Mouse (Mus musculus) liver, embryonic 16.5 days (tissue): ENCODE measurements around the gene Nfic. TPM values are rescaled to one million over a fixed set of nuclear protein-coding genes. Genes with fewer than 3 reads are reported as not detected.

Source experiments
- ATAC-seq: fragments of 200-750 bp; cut with Nextera tagmentation; 2 replicates; pipeline ENCODE4 v1.8.0; 2017; ENCODE audit warnings: low read depth, mild to moderate bottlenecking, moderate number of reproducible peaks, moderate library complexity
- H3K27ac ChIP-seq: fragments of 300-500 bp; sonication (generic); 2 replicates; pipeline ENCODE4 v1.5.1; 2014; ENCODE audit warnings: mild to moderate bottlenecking, low read length
- H3K27me3 ChIP-seq: fragments of 300-500 bp; sonication (generic); 2 replicates; pipeline ENCODE4 v1.6.1; 2014; ENCODE audit warnings: low read depth, low read length, mixed read lengths; ENCODE audit not compliant: control insufficient read depth, insufficient read depth
- H3K36me3 ChIP-seq: fragments of 300-500 bp; sonication (generic); 2 replicates; pipeline ENCODE4 v1.6.1; 2014; ENCODE audit warnings: mild to moderate bottlenecking; ENCODE audit not compliant: control insufficient read depth, insufficient read depth
- H3K4me1 ChIP-seq: fragments of 300-500 bp; sonication (generic); 2 replicates; pipeline ENCODE4 v1.6.1; 2014; ENCODE audit warnings: low read depth, low read length, mixed read lengths; ENCODE audit not compliant: control insufficient read depth
- H3K4me2 ChIP-seq: fragments of 300-500 bp; sonication (generic); 2 replicates; pipeline ENCODE4 v1.6.1; 2014; ENCODE audit warnings: low read depth, low read length, mixed read lengths
- H3K4me3 ChIP-seq: fragments of 300-500 bp; sonication (generic); 2 replicates; pipeline ENCODE4 v1.5.1; 2014; ENCODE audit warnings: low read depth, mild to moderate bottlenecking, low read length
- H3K9ac ChIP-seq: fragments of 300-500 bp; sonication (generic); 2 replicates; pipeline ENCODE4 v1.6.1; 2014; ENCODE audit warnings: low read depth, low read length
- H3K9me3 ChIP-seq: fragments of 300-500 bp; sonication (generic); replicated peaks from 2 replicates; pipeline ENCODE4 v1.6.1; 2016; ENCODE audit warnings: low read length; ENCODE audit not compliant: control insufficient read depth
- WGBS: fragments of 180-500 bp; shearing (Covaris S2); extraction: QIAGEN DNeasy Blood & Tissue Kit; methylation state at CpG from one replicate; pipeline ENCODE4 v1.1.7; 2014; ENCODE audit not compliant: insufficient replicate concordance; 5-methylcytosine and 5-hydroxymethylcytosine counted together
- polyA plus RNA-seq: library from polyadenylated mRNA; unstranded; fragments of >200 nt; fragmentation: Nextera tagmentation; extraction: Ambion mirVana; gene quantifications from 2 replicates; pipeline ENCODE4 v1.2.1, GENCODE M21; 2015

Nfic gene
- polyA plus RNA-seq, 1 experiment from 2014 or later = 12.0 TPM

GRCm38 (mm10) chr10:81407539-81408423 lies 47.7 kb downstream of the Nfic start:
- Histone ChIP-seq H3K4me1 (peaks cover 45% of the 10 kb centered on the region), H3K4me3 (peak overlapping the region; percentile 40), H3K27ac (peak overlapping the region; percentile 63), H3K36me3 (no peaks in the 10 kb centered on the region), H3K27me3 (peaks cover 39% of the 10 kb centered on the region), H3K9ac (no peak overlapping the region; the same call in 1 of the 2 replicates), H3K4me2 (peak overlapping the region; percentile 28), H3K9me3 (no peaks in the 10 kb centered on the region)
- 20% methylated on average over 31 of the region's 31 CpGs for WGBS
- peak; percentile 39 for ATAC-seq

- Histone ChIP-seq H3K9ac (no peak overlapping the region; the same call in 1 of the 2 replicates), H3K4me1 (peaks cover 45% of the 10 kb centered on the region), H3K36me3 (no peaks in the 10 kb centered on the region), H3K9me3 (no peaks in the 10 kb centered on the region), H3K27ac (no peak overlapping the region), H3K4me2 (peak overlapping the region; percentile 28; the same call in 1 of the 2 replicates), H3K27me3 (peaks cover 39% of the 10 kb centered on the region), H3K4me3 (peak overlapping the region; percentile 40)
- no peak for ATAC-seq
- 21% methylated on average over 24 of the region's 24 CpGs for WGBS
These were observed 48.7 kb downstream of the Nfic start for GRCm38 (mm10) chr10:81406504-81407440.

DNA sequence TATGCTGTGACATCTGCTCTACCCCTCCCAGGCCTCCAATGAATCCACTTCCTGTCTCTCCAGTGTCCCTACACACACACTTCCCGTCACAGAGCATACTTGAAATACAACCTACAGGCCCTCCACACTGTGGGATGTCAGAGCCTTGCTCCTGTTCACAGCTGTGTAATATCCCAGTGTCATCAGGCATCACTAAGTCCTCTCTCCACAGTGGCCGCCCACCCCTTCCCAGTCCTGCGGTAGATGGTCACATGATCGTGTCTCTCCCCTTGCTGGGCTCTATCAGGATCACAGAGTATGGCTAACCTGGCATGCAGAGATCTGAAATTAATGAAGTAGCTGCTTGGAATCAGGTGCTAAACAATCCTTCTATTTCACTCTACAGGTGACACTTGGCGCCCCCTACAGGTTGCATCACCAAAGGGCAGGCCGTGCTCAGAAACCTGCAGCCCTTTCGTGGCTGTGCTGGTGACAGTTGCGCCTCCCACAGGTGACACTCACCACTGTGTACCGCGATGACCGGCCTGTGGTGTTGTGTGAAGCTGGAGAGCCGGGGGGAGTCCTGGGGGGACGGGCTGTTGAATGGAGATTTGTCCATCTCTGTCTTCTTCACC lies 49.7 kb downstream of the Nfic start:
- Histone ChIP-seq H3K9me3 (no peaks in the 10 kb centered on the region), H3K4me1 (peaks cover 44% of the 10 kb centered on the region), H3K27ac (no peak overlapping the region), H3K4me2 (no peak overlapping the region), H3K36me3 (no peaks in the 10 kb centered on the region), H3K4me3 (no peak overlapping the region), H3K9ac (no peak overlapping the region), H3K27me3 (peaks cover 39% of the 10 kb centered on the region)
- 37% methylated on average over 13 of the region's 13 CpGs for WGBS
- no peak for ATAC-seq

GRCm38 (mm10) chr10:81404720-81405119 lies 50.7 kb downstream of the Nfic start:
- no peaks in the 10 kb centered on the region for H3K36me3 ChIP-seq
- peaks cover 39% of the 10 kb centered on the region for H3K27me3 ChIP-seq
- 26% methylated on average over 18 of the region's 18 CpGs for WGBS
- H3K9ac ChIP-seq = no peak overlapping the region
- no peak overlapping the region for H3K4me3 ChIP-seq
- no peaks in the 10 kb centered on the region for H3K9me3 ChIP-seq
- H3K4me1 ChIP-seq = peaks cover 39% of the 10 kb centered on the region
- peak overlapping the region; percentile 21; the same call in 1 of the 2 replicates for H3K4me2 ChIP-seq
- ATAC-seq = no peak
- no peak overlapping the region for H3K27ac ChIP-seq

- Histone ChIP-seq H3K4me2 (no peak overlapping the region), H3K9me3 (no peaks in the 10 kb centered on the region), H3K4me3 (no peak overlapping the region), H3K36me3 (no peaks in the 10 kb centered on the region), H3K27me3 (peaks cover 39% of the 10 kb centered on the region), H3K9ac (no peak overlapping the region), H3K4me1 (peaks cover 33% of the 10 kb centered on the region), H3K27ac (no peak overlapping the region)
- 33% methylated on average over 9 of the region's 9 CpGs for WGBS
- ATAC-seq = no peak
These were observed 51.4 kb downstream of the Nfic start for GRCm38 (mm10) chr10:81404082-81404481.

- no peak overlapping the region for H3K4me2 ChIP-seq
- H3K9me3 ChIP-seq = no peaks in the 10 kb centered on the region
- peaks cover 35% of the 10 kb centered on the region for H3K27me3 ChIP-seq
- 74% methylated on average over 10 of the region's 10 CpGs for WGBS
- no peak overlapping the region for H3K4me3 ChIP-seq
- no peak overlapping the region for H3K27ac ChIP-seq
- H3K9ac ChIP-seq = no peak overlapping the region
- no peak for ATAC-seq
- H3K4me1 ChIP-seq = peaks cover 28% of the 10 kb centered on the region
- no peaks in the 10 kb centered on the region for H3K36me3 ChIP-seq
These were observed 51.9 kb downstream of the Nfic start for GRCm38 (mm10) chr10:81403511-81403910.

DNA sequence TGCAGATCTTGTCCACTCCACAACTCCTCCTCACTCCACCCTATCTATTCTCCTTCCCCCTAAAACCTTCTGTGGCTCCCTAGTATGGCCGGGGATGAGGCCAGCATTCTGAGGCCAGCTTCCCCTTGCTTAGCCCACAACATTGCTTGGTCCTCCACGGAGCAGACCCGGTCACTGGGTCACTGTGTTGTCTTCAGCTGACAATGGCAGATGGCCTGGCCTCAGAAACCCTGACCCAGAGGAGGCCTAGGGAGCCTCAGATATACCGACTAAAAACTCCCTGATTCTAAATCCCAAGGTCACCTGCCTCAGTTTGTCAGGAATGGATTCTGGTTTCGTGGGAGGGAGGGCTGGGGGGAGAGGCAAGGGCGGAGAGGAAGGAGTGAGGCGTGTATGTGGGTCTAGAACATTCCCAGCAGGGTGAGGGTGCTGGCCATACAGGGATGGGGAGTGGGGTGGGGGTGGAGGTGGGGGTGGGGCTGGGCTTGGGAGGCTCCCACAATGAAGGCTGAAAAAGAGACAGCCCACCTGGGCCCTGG lies 53.1 kb downstream of the Nfic start:
- Histone ChIP-seq H3K27ac (peak overlapping the region; percentile 61), H3K4me3 (no peak overlapping the region), H3K4me2 (no peak overlapping the region), H3K4me1 (peaks cover 18% of the 10 kb centered on the region), H3K36me3 (no peaks in the 10 kb centered on the region), H3K27me3 (peaks cover 23% of the 10 kb centered on the region), H3K9ac (no peak overlapping the region; the same call in 1 of the 2 replicates), H3K9me3 (no peaks in the 10 kb centered on the region)
- 44% methylated on average over 7 of the region's 7 CpGs for WGBS
- ATAC-seq = peak; percentile 9; the same call in 1 of the 2 replicates

DNA sequence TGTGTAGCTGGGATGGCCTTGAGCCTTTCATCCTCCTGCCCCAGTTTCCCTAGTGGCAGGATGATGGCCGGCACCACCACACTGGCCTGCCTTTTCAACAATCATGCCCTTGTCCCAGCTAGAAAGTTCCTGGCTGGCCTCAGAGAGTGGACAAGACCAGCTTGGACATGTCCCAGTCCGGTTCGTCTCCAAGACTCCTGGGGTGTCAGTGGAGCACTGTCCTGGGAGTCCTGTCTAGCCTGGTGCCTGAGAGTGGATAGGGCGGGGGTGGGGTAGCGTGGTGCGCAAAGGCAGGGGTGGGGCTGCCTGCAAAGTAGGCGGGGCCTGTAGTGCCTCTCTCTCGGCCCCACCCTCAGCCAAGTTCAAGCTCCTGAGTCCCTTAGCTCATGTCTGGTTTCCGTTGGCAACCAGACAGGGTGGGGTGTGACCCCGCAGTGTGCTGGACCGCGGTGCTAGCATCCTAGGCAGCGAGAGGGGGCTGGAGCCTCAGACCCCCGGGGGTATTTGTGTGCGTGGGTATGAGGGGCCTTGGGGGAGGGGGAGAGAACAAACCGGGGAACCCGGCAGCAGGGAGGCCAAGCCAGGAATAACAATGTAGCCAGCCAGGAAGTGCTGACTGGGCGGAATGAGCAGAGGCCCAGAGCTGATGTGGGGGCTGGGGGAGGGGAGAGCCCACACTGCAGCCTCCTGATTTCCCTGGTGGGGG lies 53.8 kb downstream of the Nfic start:
- Histone ChIP-seq H3K9me3 (no peaks in the 10 kb centered on the region), H3K4me3 (no peak overlapping the region), H3K4me1 (peaks cover 18% of the 10 kb centered on the region), H3K4me2 (peak overlapping the region; percentile 24; the same call in 1 of the 2 replicates), H3K27ac (peak overlapping the region; percentile 61), H3K27me3 (peaks cover 16% of the 10 kb centered on the region), H3K36me3 (no peaks in the 10 kb centered on the region), H3K9ac (peak overlapping the region; percentile 7; the same call in 1 of the 2 replicates)
- WGBS = 14% methylated on average over 18 of the region's 18 CpGs
- ATAC-seq = peak; percentile 81
